Mouse (Mus musculus): ENCODE measurements around the gene Arhgef12.
"Not testable (repeated sequence)": the region's sequence is repeated elsewhere in the genome, so short reads cannot be mapped to it uniquely, and the experiment has no call there.

The Arhgef12 gene

GRCm38 (mm10) chr9:42995298-42995697, 111.7 kb downstream of the Arhgef12 start:
- DNase-seq = peak; percentile 3

GRCm38 (mm10) chr9:42994708-42995107, 112.3 kb downstream of the Arhgef12 start:
- no peak for DNase-seq

GRCm38 (mm10) chr9:42993659-42994058, 113.4 kb downstream of the Arhgef12 start:
- no peak for DNase-seq

- no peak for DNase-seq
These were observed 119.1 kb downstream of the Arhgef12 start for GRCm38 (mm10) chr9:42987988-42988387.

GRCm38 (mm10) chr9:42968894-42969521, 138.0 kb downstream of the Arhgef12 start:
- DNase-seq = no peak

- no peak for DNase-seq
These were observed 139.3 kb downstream of the Arhgef12 start for GRCm38 (mm10) chr9:42967731-42968130.

GRCm38 (mm10) chr9:42964809-42965208, 142.2 kb downstream of the Arhgef12 start:
- DNase-seq = not testable (repeated sequence)

GRCm38 (mm10) chr9:42964366-42964765, 142.7 kb downstream of the Arhgef12 start:
- DNase-seq = no peak

GRCm38 (mm10) chr9:42962506-42962905, 144.5 kb downstream of the Arhgef12 start:
- no peak for DNase-seq

GRCm38 (mm10) chr9:42958401-42958800, 148.6 kb downstream of the Arhgef12 start:
- DNase-seq = no peak

GRCm38 (mm10) chr9:42948381-42948780, 158.7 kb downstream of the Arhgef12 start:
- DNase-seq = no peak

- no peak for DNase-seq
These were observed 161.9 kb downstream of the Arhgef12 start for GRCm38 (mm10) chr9:42945174-42945573.

- peak; percentile 64 for DNase-seq
These were observed 162.5 kb downstream of the Arhgef12 start for GRCm38 (mm10) chr9:42944536-42945006.

GRCm38 (mm10) chr9:42943781-42944535, 163.1 kb downstream of the Arhgef12 start, which contains the start of gene Grik4:
TSS of gene Grik4 (minus strand) at chr9:42944493.
- no peak for DNase-seq

GRCm38 (mm10) chr9:42943057-42943529, 163.9 kb downstream of the Arhgef12 start:
- DNase-seq = no peak

- DNase-seq = no peak
These were observed 164.9 kb downstream of the Arhgef12 start for GRCm38 (mm10) chr9:42942148-42942547.

GRCm38 (mm10) chr9:42932146-42932545, 174.9 kb downstream of the Arhgef12 start:
- DNase-seq = no peak

GRCm38 (mm10) chr9:42927498-42927897, 179.5 kb downstream of the Arhgef12 start:
- no peak for DNase-seq

GRCm38 (mm10) chr9:42926564-42926963, 180.5 kb downstream of the Arhgef12 start:
- no peak for DNase-seq

- DNase-seq = no peak
These were observed 185.2 kb downstream of the Arhgef12 start for GRCm38 (mm10) chr9:42921830-42922229.

- no peak for DNase-seq
These were observed 186.8 kb downstream of the Arhgef12 start for GRCm38 (mm10) chr9:42920190-42920589.

GRCm38 (mm10) chr9:42917911-42918310, 189.1 kb downstream of the Arhgef12 start:
- DNase-seq = no peak

Data from thymus, postnatal 25 days (tissue).